Mouse (Mus musculus) myocyte (in vitro differentiated cells): ENCODE results near the gene Slc12a4. TPM values are rescaled to one million over a fixed set of nuclear protein-coding genes. Genes with fewer than 3 reads are reported as not detected.

Source experiments
- H3K27me3 ChIP-seq: one replicate; pipeline ENCODE4 v1.6.1; 2011; ENCODE audit not compliant: control insufficient read depth, insufficient read depth, insufficient read length
- H3K36me3 ChIP-seq: one replicate; pipeline ENCODE4 v1.6.1; 2011; ENCODE audit not compliant: control insufficient read depth, insufficient read depth
- H3K4me2 ChIP-seq: one replicate; pipeline ENCODE4 v1.6.1; 2011; ENCODE audit warnings: low read depth, control low read depth
- H3K4me3 ChIP-seq: one replicate; pipeline ENCODE4 v1.5.1; 2011; ENCODE audit warnings: mild to moderate bottlenecking, control low read depth, moderate library complexity
- H3K79me2 ChIP-seq: one replicate; pipeline ENCODE4 v1.6.1; 2011; ENCODE audit not compliant: control insufficient read depth, insufficient read depth
- H3ac ChIP-seq: one replicate; pipeline ENCODE4 v1.6.1; 2011; ENCODE audit not compliant: control insufficient read depth, insufficient read length
- CEBPB ChIP-seq: IDR thresholded peaks from 2 replicates; pipeline ENCODE4 v1.6.1; 2011; ENCODE audit warnings: mild to moderate bottlenecking, moderate library complexity; ENCODE audit not compliant: poor library complexity, insufficient read depth, severe bottlenecking
- E2F4 ChIP-seq: IDR thresholded peaks from one replicate; pipeline ENCODE4 v1.6.1; 2011; ENCODE audit warnings: mild to moderate bottlenecking, control low read depth, moderate library complexity; ENCODE audit not compliant: insufficient read depth
- MAX ChIP-seq: IDR thresholded peaks from one replicate; pipeline ENCODE4 v1.6.1; 2011; ENCODE audit warnings: low read depth, mild to moderate bottlenecking, control low read depth
- MYOD1 ChIP-seq, 3 experiments: IDR thresholded peaks; one replicate each; pipeline ENCODE4 v1.6.1; 2011; ENCODE audit warnings: control low read depth in 2 of 3, low read depth in 2 of 3, mild to moderate bottlenecking in 2 of 3, moderate library complexity in 1 of 3; ENCODE audit not compliant: insufficient read length in 2 of 3, control insufficient read depth in 1 of 3
- MYOG ChIP-seq, 3 experiments: IDR thresholded peaks; one replicate each; pipeline ENCODE4 v1.6.1; 2011; ENCODE audit warnings: control low read depth in 2 of 3, low read depth in 2 of 3, mild to moderate bottlenecking in 2 of 3; ENCODE audit not compliant: insufficient read length in 2 of 3, control insufficient read depth in 1 of 3, insufficient read depth in 1 of 3
- POLR2A ChIP-seq: IDR thresholded peaks from one replicate; pipeline ENCODE4 v1.6.1; 2011; ENCODE audit warnings: low read depth, mild to moderate bottlenecking, control low read depth, moderate library complexity; ENCODE audit not compliant: insufficient read length
- POLR2AphosphoS2 ChIP-seq: IDR thresholded peaks from one replicate; pipeline ENCODE4 v1.6.1; 2011; ENCODE audit warnings: low read depth, control low read depth; ENCODE audit not compliant: insufficient read length
- REST ChIP-seq: IDR thresholded peaks from one replicate; pipeline ENCODE4 v1.6.1; 2011; ENCODE audit warnings: mild to moderate bottlenecking, control low read depth, moderate library complexity; ENCODE audit not compliant: insufficient read depth, insufficient read length
- SRF ChIP-seq: IDR thresholded peaks from one replicate; pipeline ENCODE4 v1.6.1; 2011; ENCODE audit warnings: low read depth; ENCODE audit not compliant: control insufficient read depth, insufficient read length
- TCF12 ChIP-seq: IDR thresholded peaks from one replicate; pipeline ENCODE4 v1.6.1; 2011; ENCODE audit warnings: mild to moderate bottlenecking, control low read depth; ENCODE audit not compliant: poor library complexity, insufficient read depth, severe bottlenecking
- TCF3 ChIP-seq: IDR thresholded peaks from one replicate; pipeline ENCODE4 v1.6.1; 2011; ENCODE audit warnings: low read depth, control low read depth; ENCODE audit not compliant: insufficient read length
- USF1 ChIP-seq: IDR thresholded peaks from one replicate; pipeline ENCODE4 v1.6.1; 2011; ENCODE audit warnings: low read depth, mild to moderate bottlenecking, control low read depth, moderate library complexity
- polyA plus RNA-seq: library from polyadenylated mRNA; unstranded; fragments of >200 nt; fragmentation: generic; extraction: Trizol; gene quantifications from one replicate; pipeline ENCODE4 v1.2.1, GENCODE M21; 2012; ENCODE audit warnings: missing spikeins

Slc12a4 gene
- polyA plus RNA-seq, 1 experiment: 95.7 TPM

DNA sequence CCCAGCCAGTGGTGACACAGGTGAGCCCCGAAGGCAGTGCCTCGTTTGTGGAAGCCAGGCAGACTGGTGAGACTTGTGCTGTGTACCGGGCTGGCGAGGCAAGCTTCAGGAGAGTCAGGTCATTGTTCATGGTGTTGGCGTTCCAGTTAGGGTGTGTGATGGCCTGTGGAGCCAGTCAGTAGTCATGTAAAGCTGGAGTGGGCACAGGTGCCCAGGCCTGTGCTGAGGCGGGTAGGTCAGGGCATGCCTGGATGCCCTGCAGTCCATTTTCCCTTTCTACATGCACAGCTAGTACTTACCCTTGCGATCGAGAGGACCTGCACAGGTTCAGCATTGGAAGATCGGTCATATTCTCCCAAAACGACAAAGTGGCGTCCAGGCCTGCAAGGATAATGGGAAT, 33.4 kb downstream of the Slc12a4 start:
- no peaks in the 10 kb centered on the region for H3K79me2 ChIP-seq
- H3ac ChIP-seq: no peak overlapping the region
- peak; percentile 37 for TF ChIP-seq POLR2AphosphoS2
- no peak for TF ChIP-seq MAX
- no peaks in the 10 kb centered on the region for H3K36me3 ChIP-seq
- no peak overlapping the region for H3K4me3 ChIP-seq
- no peaks in the 10 kb centered on the region for H3K27me3 ChIP-seq
- no peak overlapping the region for H3K4me2 ChIP-seq

- no peaks in the 10 kb centered on the region for H3K27me3 ChIP-seq
- H3ac ChIP-seq: no peak overlapping the region
- no peak overlapping the region for H3K4me3 ChIP-seq
- no peak overlapping the region for H3K4me2 ChIP-seq
- no peaks in the 10 kb centered on the region for H3K79me2 ChIP-seq
- TF ChIP-seq MYOD1 (IDR thresholded peaks at IDR 0.05; ENCODE audit: control insufficient read depth in 1 of 3, insufficient read length in 2 of 3, low read depth in 2 of 3) (no peak), SRF (no peak), CEBPB (no peak), TCF12 (no peak), MAX (no peak), E2F4 (no peak), TCF3 (no peak), MYOG (IDR thresholded peaks at IDR 0.05; ENCODE audit: control insufficient read depth in 1 of 3, insufficient read depth in 1 of 3, insufficient read length in 2 of 3, low read depth in 2 of 3) (no peak), POLR2A (no peak), USF1 (no peak), POLR2AphosphoS2 (no peak), REST (no peak)
- H3K36me3 ChIP-seq: no peaks in the 10 kb centered on the region
Measured at GRCm38 (mm10) chr8:105931271-105931670, 34.6 kb downstream of the Slc12a4 start.

- Histone ChIP-seq H3K36me3 (no peaks in the 10 kb centered on the region), H3ac (no peak overlapping the region), H3K4me3 (no peak overlapping the region), H3K27me3 (no peaks in the 10 kb centered on the region), H3K4me2 (no peak overlapping the region), H3K79me2 (no peaks in the 10 kb centered on the region)
- TF ChIP-seq CEBPB (no peak), MYOD1 (IDR thresholded peaks at IDR 0.05; ENCODE audit: control insufficient read depth in 1 of 3, insufficient read length in 2 of 3, low read depth in 2 of 3) (no peak)
Measured at GRCm38 (mm10) chr8:105930602-105931001, 35.3 kb downstream of the Slc12a4 start.

GRCm38 (mm10) chr8:105925123-105925522, 40.8 kb downstream of the Slc12a4 start:
- no peaks in the 10 kb centered on the region for H3K79me2 ChIP-seq
- no peak overlapping the region for H3ac ChIP-seq
- no peak overlapping the region for H3K4me3 ChIP-seq
- TF ChIP-seq REST (no peak), MYOG (IDR thresholded peaks at IDR 0.05; ENCODE audit: control insufficient read depth in 1 of 3, insufficient read depth in 1 of 3, insufficient read length in 2 of 3, low read depth in 2 of 3) (no peak), TCF12 (no peak), CEBPB (no peak), SRF (no peak), MYOD1 (IDR thresholded peaks at IDR 0.05; ENCODE audit: control insufficient read depth in 1 of 3, insufficient read length in 2 of 3, low read depth in 2 of 3) (no peak), TCF3 (no peak), MAX (no peak)
- H3K4me2 ChIP-seq: no peak overlapping the region
- no peaks in the 10 kb centered on the region for H3K27me3 ChIP-seq
- H3K36me3 ChIP-seq: peaks cover 6% of the 10 kb centered on the region

- Histone ChIP-seq H3ac (no peak overlapping the region), H3K27me3 (no peaks in the 10 kb centered on the region), H3K79me2 (peaks cover 6% of the 10 kb centered on the region), H3K4me2 (no peak overlapping the region), H3K4me3 (no peak overlapping the region), H3K36me3 (peaks cover 6% of the 10 kb centered on the region)
- TF ChIP-seq REST (no peak), TCF12 (no peak), MYOG (IDR thresholded peaks at IDR 0.05; ENCODE audit: control insufficient read depth in 1 of 3, insufficient read depth in 1 of 3, insufficient read length in 2 of 3, low read depth in 2 of 3) (no peak), MAX (no peak), POLR2AphosphoS2 (no peak), MYOD1 (IDR thresholded peaks at IDR 0.05; ENCODE audit: control insufficient read depth in 1 of 3, insufficient read length in 2 of 3, low read depth in 2 of 3) (no peak), E2F4 (no peak), POLR2A (no peak), TCF3 (no peak), CEBPB (no peak), SRF (no peak), USF1 (no peak)
Measured at GRCm38 (mm10) chr8:105919390-105919789, 46.5 kb downstream of the Slc12a4 start.
